Mouse (Mus musculus) monocyte, adult 5-6 weeks (primary cell): ENCODE results near the gene Tgfa. TPM values are rescaled to one million over a fixed set of nuclear protein-coding genes. Genes with fewer than 3 reads are reported as not detected.

ENCODE experiments used
- total RNA-seq: library from RNA; stranded (forward); fragments of 200-1000, 200-491, 200-594 nt; gene quantifications from 3 replicates; pipeline ENCODE4 v1.2.3, GENCODE M21; 2017

The Tgfa gene
- total RNA-seq, 1 experiment from 2014 or later: not detected

Other genes starting within 250 kb of the Tgfa start
- gene Dusp11, start 233.6 kb upstream of the Tgfa start, total RNA-seq: 75.8 to 124 TPM (median 81.0 TPM) in 3 replicates
- not detected in 3 replicates for gene Figla, start 179.1 kb upstream of the Tgfa start, total RNA-seq
- gene Add2, start 166.5 kb upstream of the Tgfa start, total RNA-seq: 0.11 to 0.29 TPM in 2 of 3 replicates, not detected in the other
- 10.1 to 17.5 TPM (median 14.1 TPM) in 3 replicates for gene Fam136a, start 170.4 kb downstream of the Tgfa start, total RNA-seq
- gene Snrpg, start 176.1 kb downstream of the Tgfa start, total RNA-seq: 46.0 to 69.5 TPM (median 61.3 TPM) in 3 replicates
- gene Pcyox1, start 201.9 kb downstream of the Tgfa start, total RNA-seq: 31.6 to 40.4 TPM (median 36.6 TPM) in 3 replicates
- 51.4 to 98.7 TPM (median 74.8 TPM) in 3 replicates for gene Tia1, start 209.0 kb downstream of the Tgfa start, total RNA-seq
- 2.7 to 6.8 TPM in 2 of 3 replicates, not detected in the other for gene Gm44790, start 231.4 kb downstream of the Tgfa start, total RNA-seq
- 43.0 to 51.5 TPM (median 49.7 TPM) in 3 replicates for gene C87436, start 243.2 kb downstream of the Tgfa start, total RNA-seq